Mouse (Mus musculus): Measurements from ENCODE around the gene Setd7. TPM values are rescaled to one million over a fixed set of nuclear protein-coding genes. Genes with fewer than 3 reads are reported as not detected.

The Setd7 gene
- 1.9 and 2.8 TPM in 2 replicates for total RNA-seq (2014; rRNA removed)
- polyA plus RNA-seq (2012; rRNA removed), result 1.0 and 1.6 TPM in 2 replicates

GRCm38 (mm10) chr3:51560511-51561108 lies at the start of gene Setd7:
Setd7 (minus strand) TSS chr3:51560879.
- peak within 1 kb of the TSS; percentile 81 for H3K9ac ChIP-seq (ENCODE audit: low read depth, low read length)
- WGBS, result under 1% methylated on average over 47 of the region's 48 CpGs
- H3K4me3 ChIP-seq (ENCODE audit: insufficient read depth, low read depth, low read length), result peak within 1 kb of the TSS; percentile 74
- H3K27me3 ChIP-seq (ENCODE audit: control insufficient read depth, insufficient read depth, low read length), result 0 out of 2 replicates have a peak, but pooled peaks cover 2% of the 10 kb centered on the region
- H3K4me1 ChIP-seq (ENCODE audit: control insufficient read depth, insufficient read depth, low read length), result no peaks in the 10 kb centered on the region
- no peaks in the 10 kb centered on the region for H3K79me2 ChIP-seq (ENCODE audit: control insufficient read depth, insufficient read depth, low read length)
- peak; percentile 13 for DNase-seq (ENCODE audit: extremely low read depth, low read depth, low spot score)
- TF ChIP-seq POLR2A (IDR thresholded peaks at IDR 0.05; ENCODE audit: extremely low read depth, insufficient read depth, low read length) (0 out of 2 replicates have a peak, but pooled peaks have one; percentile 47), CTCF (IDR thresholded peaks at IDR 0.05; ENCODE audit: low read depth, low read length) (peak; percentile 3; the same call in 1 of the 2 replicates)
- H3K27ac ChIP-seq (replicated peaks; ENCODE audit: insufficient read depth, low read depth, low read length), result peak within 1 kb of the TSS; percentile 58
- no peaks in the 10 kb centered on the region for H3K36me3 ChIP-seq (ENCODE audit: control insufficient read depth, insufficient read depth, low read length)

GRCm38 (mm10) chr3:51604489-51604888 lies 43.8 kb upstream of the Setd7 start:
- Histone ChIP-seq H3K4me3 (ENCODE audit: insufficient read depth, low read depth, low read length) (no peak overlapping the region), H3K27ac (replicated peaks; ENCODE audit: insufficient read depth, low read depth, low read length) (no peak overlapping the region), H3K4me1 (ENCODE audit: control insufficient read depth, insufficient read depth, low read length) (no peaks in the 10 kb centered on the region), H3K79me2 (ENCODE audit: control insufficient read depth, insufficient read depth, low read length) (no peaks in the 10 kb centered on the region), H3K9ac (ENCODE audit: low read depth, low read length) (no peak overlapping the region), H3K36me3 (ENCODE audit: control insufficient read depth, insufficient read depth, low read length) (no peaks in the 10 kb centered on the region), H3K27me3 (ENCODE audit: control insufficient read depth, insufficient read depth, low read length) (no peaks in the 10 kb centered on the region)
- no peak for DNase-seq (ENCODE audit: extremely low read depth, low read depth, low spot score)
- TF ChIP-seq POLR2A (IDR thresholded peaks at IDR 0.05; ENCODE audit: extremely low read depth, insufficient read depth, low read length) (no peak), CTCF (IDR thresholded peaks at IDR 0.05; ENCODE audit: low read depth, low read length) (no peak)
- 69% methylated on average over 3 of the region's 3 CpGs for WGBS

- no peak overlapping the region for H3K4me3 ChIP-seq (ENCODE audit: insufficient read depth, low read depth, low read length)
- DNase-seq (ENCODE audit: extremely low read depth, low read depth, low spot score), result no peak
- no peaks in the 10 kb centered on the region for H3K4me1 ChIP-seq (ENCODE audit: control insufficient read depth, insufficient read depth, low read length)
- H3K27me3 ChIP-seq (ENCODE audit: control insufficient read depth, insufficient read depth, low read length), result no peaks in the 10 kb centered on the region
- H3K27ac ChIP-seq (replicated peaks; ENCODE audit: insufficient read depth, low read depth, low read length), result no peak overlapping the region
- no peak overlapping the region for H3K9ac ChIP-seq (ENCODE audit: low read depth, low read length)
- H3K36me3 ChIP-seq (ENCODE audit: control insufficient read depth, insufficient read depth, low read length), result no peaks in the 10 kb centered on the region
- no peaks in the 10 kb centered on the region for H3K79me2 ChIP-seq (ENCODE audit: control insufficient read depth, insufficient read depth, low read length)
- WGBS, result 88% methylated on average over 15 of the region's 15 CpGs
- no peak for TF ChIP-seq POLR2A (IDR thresholded peaks at IDR 0.05; ENCODE audit: extremely low read depth, insufficient read depth, low read length)
- TF ChIP-seq CTCF (IDR thresholded peaks at IDR 0.05; ENCODE audit: low read depth, low read length), result no peak
Observed at GRCm38 (mm10) chr3:51603705-51604291, 43.1 kb upstream of the Setd7 start.

- 100% methylated on average over 2 of the region's 2 CpGs for WGBS
- no peak overlapping the region for H3K27ac ChIP-seq (replicated peaks; ENCODE audit: insufficient read depth, low read depth, low read length)
- no peak for TF ChIP-seq CTCF (IDR thresholded peaks at IDR 0.05; ENCODE audit: low read depth, low read length)
- no peak for TF ChIP-seq POLR2A (IDR thresholded peaks at IDR 0.05; ENCODE audit: extremely low read depth, insufficient read depth, low read length)
- H3K4me3 ChIP-seq (ENCODE audit: insufficient read depth, low read depth, low read length), result no peak overlapping the region
- no peak overlapping the region for H3K9ac ChIP-seq (ENCODE audit: low read depth, low read length)
- DNase-seq (ENCODE audit: extremely low read depth, low read depth, low spot score), result no peak
- no peaks in the 10 kb centered on the region for H3K27me3 ChIP-seq (ENCODE audit: control insufficient read depth, insufficient read depth, low read length)
- no peaks in the 10 kb centered on the region for H3K4me1 ChIP-seq (ENCODE audit: control insufficient read depth, insufficient read depth, low read length)
- no peaks in the 10 kb centered on the region for H3K36me3 ChIP-seq (ENCODE audit: control insufficient read depth, insufficient read depth, low read length)
- H3K79me2 ChIP-seq (ENCODE audit: control insufficient read depth, insufficient read depth, low read length), result no peaks in the 10 kb centered on the region
Observed at GRCm38 (mm10) chr3:51601461-51601860, 40.8 kb upstream of the Setd7 start.

GRCm38 (mm10) chr3:51600728-51601127 lies 40.0 kb upstream of the Setd7 start:
- 96% methylated on average over 4 of the region's 4 CpGs for WGBS

GRCm38 (mm10) chr3:51599057-51599630 lies 38.5 kb upstream of the Setd7 start:
- Histone ChIP-seq H3K27me3 (ENCODE audit: control insufficient read depth, insufficient read depth, low read length) (no peaks in the 10 kb centered on the region), H3K79me2 (ENCODE audit: control insufficient read depth, insufficient read depth, low read length) (no peaks in the 10 kb centered on the region), H3K36me3 (ENCODE audit: control insufficient read depth, insufficient read depth, low read length) (no peaks in the 10 kb centered on the region), H3K4me3 (ENCODE audit: insufficient read depth, low read depth, low read length) (no peak overlapping the region), H3K4me1 (ENCODE audit: control insufficient read depth, insufficient read depth, low read length) (no peaks in the 10 kb centered on the region), H3K9ac (ENCODE audit: low read depth, low read length) (no peak overlapping the region), H3K27ac (replicated peaks; ENCODE audit: insufficient read depth, low read depth, low read length) (no peak overlapping the region)
- TF ChIP-seq CTCF (IDR thresholded peaks at IDR 0.05; ENCODE audit: low read depth, low read length), result no peak
- no peak for TF ChIP-seq POLR2A (IDR thresholded peaks at IDR 0.05; ENCODE audit: extremely low read depth, insufficient read depth, low read length)
- WGBS, result 83% methylated on average over 12 of the region's 12 CpGs
- DNase-seq (ENCODE audit: extremely low read depth, low read depth, low spot score), result no peak

More at GRCm38 (mm10) chr3:51600728-51601127, 40.0 kb upstream of the Setd7 start:
- H3K36me3 ChIP-seq (ENCODE audit: control insufficient read depth, insufficient read depth, low read length), result no peaks in the 10 kb centered on the region
- H3K9ac ChIP-seq (ENCODE audit: low read depth, low read length), result no peak overlapping the region
- H3K79me2 ChIP-seq (ENCODE audit: control insufficient read depth, insufficient read depth, low read length), result no peaks in the 10 kb centered on the region
- TF ChIP-seq CTCF (IDR thresholded peaks at IDR 0.05; ENCODE audit: low read depth, low read length), result no peak
- H3K4me1 ChIP-seq (ENCODE audit: control insufficient read depth, insufficient read depth, low read length), result no peaks in the 10 kb centered on the region
- no peak for DNase-seq (ENCODE audit: extremely low read depth, low read depth, low spot score)
- no peaks in the 10 kb centered on the region for H3K27me3 ChIP-seq (ENCODE audit: control insufficient read depth, insufficient read depth, low read length)
- no peak overlapping the region for H3K4me3 ChIP-seq (ENCODE audit: insufficient read depth, low read depth, low read length)
- H3K27ac ChIP-seq (replicated peaks; ENCODE audit: insufficient read depth, low read depth, low read length), result no peak overlapping the region
